Mouse (Mus musculus) bone marrow macrophage, adult 2 months (primary cell): ENCODE results near the gene Ptgir.

ENCODE experiments used
- CTCF ChIP-seq: IDR thresholded peaks from 2 replicates; pipeline ENCODE4 v1.5.1; 2012; ENCODE audit warnings: low read depth, mild to moderate bottlenecking, low read length, moderate library complexity
- POLR2A ChIP-seq: IDR thresholded peaks from 2 replicates; pipeline ENCODE4 v1.6.1; 2012; ENCODE audit warnings: mild to moderate bottlenecking, low read depth, low read length, borderline replicate concordance

- no peak for TF ChIP-seq CTCF
- TF ChIP-seq POLR2A = no peak
Measured at GRCm38 (mm10) chr7:16922360-16922973, 16.2 kb downstream of the Ptgir start.
